Mouse (Mus musculus): ENCODE data around the gene Ereg. TPM values are rescaled to one million over a fixed set of nuclear protein-coding genes. Genes with fewer than 3 reads are reported as not detected.
A peak's percentile ranks its signal among the peaks of the same experiment; 100 is the strongest.

Gene Ereg
- polyA plus RNA-seq, 1 experiment from 2014 or later, result 0.17 TPM

DNA sequence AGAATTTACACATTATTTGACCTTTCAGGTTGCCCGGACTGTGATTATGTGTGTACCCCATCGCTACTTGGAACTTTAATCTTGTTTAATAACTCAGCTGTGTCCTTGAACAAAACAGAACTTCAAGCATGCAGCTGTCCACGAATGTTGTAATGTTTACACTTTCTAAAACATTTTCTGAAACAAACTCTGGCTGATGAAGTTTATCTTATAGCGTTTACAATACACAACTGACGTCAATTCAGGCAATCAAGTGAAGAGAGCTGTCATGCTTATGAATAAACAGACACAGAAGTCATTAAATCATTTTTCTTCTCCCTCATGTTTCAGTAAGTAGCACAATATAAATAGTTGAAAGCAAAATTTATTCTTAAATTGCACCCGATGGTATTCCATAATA lies 26.4 kb upstream of the Ereg start:
- H3K9ac ChIP-seq (replicated peaks; ENCODE audit: low read depth, low read length), result no peak overlapping the region
- WGBS, result 38% methylated on average over 6 of the region's 6 CpGs
- no peaks in the 10 kb centered on the region for H3K36me3 ChIP-seq (ENCODE audit: control insufficient read depth, insufficient read depth, low read length)
- no peak overlapping the region for H3K4me3 ChIP-seq (ENCODE audit: low read depth, low read length)
- no peaks in the 10 kb centered on the region for H3K4me1 ChIP-seq (ENCODE audit: control insufficient read depth, insufficient read depth, low read length)
- no peaks in the 10 kb centered on the region for H3K9me3 ChIP-seq (ENCODE audit: control insufficient read depth, low read depth, low read length)
- no peaks in the 10 kb centered on the region for H3K27me3 ChIP-seq (ENCODE audit: control insufficient read depth, insufficient read depth, low read length)
- no peak for ATAC-seq (ENCODE audit: insufficient number of reproducible peaks, insufficient read depth, low FRiP score, low read depth)
- no peak overlapping the region for H3K27ac ChIP-seq (ENCODE audit: low read length)
- H3K4me2 ChIP-seq (replicated peaks; ENCODE audit: low read depth, low read length), result no peak overlapping the region

DNA sequence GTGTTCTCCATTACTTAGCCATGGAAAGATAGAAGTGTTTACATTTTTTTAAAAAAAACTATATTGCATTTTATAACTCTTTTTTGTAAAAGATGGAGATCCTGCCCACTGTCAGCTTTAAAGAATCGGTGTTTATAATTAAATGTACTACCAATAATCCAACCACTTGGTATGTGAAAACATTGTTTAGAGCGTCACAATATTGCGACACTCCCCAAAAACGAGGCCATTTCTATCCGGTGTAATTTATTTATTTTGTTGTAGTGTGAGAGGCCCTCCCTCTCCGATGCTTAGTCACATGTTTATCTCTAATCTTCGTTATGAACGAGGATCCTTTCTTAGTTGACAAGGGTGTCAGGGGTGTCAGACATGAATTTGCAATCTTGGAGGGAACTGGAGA lies 26.0 kb upstream of the Ereg start:
- 67% methylated on average over 8 of the region's 8 CpGs for WGBS
- H3K9me3 ChIP-seq (ENCODE audit: control insufficient read depth, low read depth, low read length), result no peaks in the 10 kb centered on the region
- H3K4me3 ChIP-seq (ENCODE audit: low read depth, low read length), result no peak overlapping the region
- no peak overlapping the region for H3K27ac ChIP-seq (ENCODE audit: low read length)
- H3K9ac ChIP-seq (replicated peaks; ENCODE audit: low read depth, low read length), result no peak overlapping the region
- H3K36me3 ChIP-seq (ENCODE audit: control insufficient read depth, insufficient read depth, low read length), result no peaks in the 10 kb centered on the region
- H3K4me1 ChIP-seq (ENCODE audit: control insufficient read depth, insufficient read depth, low read length), result no peaks in the 10 kb centered on the region
- H3K27me3 ChIP-seq (ENCODE audit: control insufficient read depth, insufficient read depth, low read length), result no peaks in the 10 kb centered on the region
- H3K4me2 ChIP-seq (replicated peaks; ENCODE audit: low read depth, low read length), result no peak overlapping the region
- ATAC-seq (ENCODE audit: insufficient number of reproducible peaks, insufficient read depth, low FRiP score, low read depth), result no peak

DNA sequence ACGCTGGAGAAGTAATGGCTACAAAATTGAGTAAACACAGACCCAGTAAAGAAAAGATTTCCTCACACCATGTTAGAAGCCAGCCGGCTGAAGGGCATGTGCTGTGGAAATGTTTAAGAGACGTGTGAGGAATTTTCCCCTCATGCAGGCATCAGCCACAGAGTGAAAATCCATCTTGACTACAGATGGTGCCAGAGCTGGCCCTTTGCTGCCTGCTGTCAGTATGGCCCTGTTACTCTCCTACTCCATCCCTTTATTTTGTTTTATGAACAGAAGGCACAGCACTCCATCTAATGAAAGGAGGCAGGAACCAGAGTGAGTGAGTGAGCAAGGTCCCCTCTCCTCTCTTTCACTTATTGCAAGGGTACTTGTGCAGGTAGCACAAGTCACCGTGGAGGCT lies 2.1 kb upstream of the Ereg start:
- 60% methylated on average over 4 of the region's 4 CpGs for WGBS
- no peak for ATAC-seq (ENCODE audit: insufficient number of reproducible peaks, insufficient read depth, low FRiP score, low read depth)
- Histone ChIP-seq H3K4me1 (ENCODE audit: control insufficient read depth, insufficient read depth, low read length) (no peaks in the 10 kb centered on the region), H3K9me3 (ENCODE audit: control insufficient read depth, low read depth, low read length) (no peaks in the 10 kb centered on the region), H3K36me3 (ENCODE audit: control insufficient read depth, insufficient read depth, low read length) (no peaks in the 10 kb centered on the region), H3K27me3 (ENCODE audit: control insufficient read depth, insufficient read depth, low read length) (0 out of 2 replicates have a peak, but pooled peaks cover 3% of the 10 kb centered on the region), H3K9ac (replicated peaks; ENCODE audit: low read depth, low read length) (no peak overlapping the region), H3K4me2 (replicated peaks; ENCODE audit: low read depth, low read length) (no peak overlapping the region), H3K27ac (ENCODE audit: low read length) (no peak overlapping the region), H3K4me3 (ENCODE audit: low read depth, low read length) (no peak overlapping the region)

DNA sequence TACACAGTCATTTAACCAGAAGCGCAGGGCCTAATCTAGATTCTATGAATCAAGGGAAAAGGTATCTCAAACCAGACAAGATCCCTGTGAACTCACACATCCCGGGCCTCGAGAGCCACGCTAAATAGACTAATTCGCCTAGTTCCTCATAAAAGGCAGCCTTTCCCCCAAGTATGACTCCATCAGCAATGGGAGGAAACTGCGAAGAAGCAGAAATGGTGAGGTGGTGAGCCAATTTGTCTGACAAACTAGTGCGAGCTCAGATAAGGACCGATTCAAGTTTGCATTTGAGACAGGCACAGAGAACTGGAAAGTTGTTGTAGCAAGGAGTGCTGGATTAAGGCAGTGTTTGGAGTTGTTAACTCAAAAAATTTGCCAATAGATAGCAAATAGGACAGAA lies 796 bp upstream of the Ereg start:
- ATAC-seq (ENCODE audit: insufficient number of reproducible peaks, insufficient read depth, low FRiP score, low read depth), result no peak
- Histone ChIP-seq H3K4me3 (ENCODE audit: low read depth, low read length) (no peak overlapping the region), H3K27ac (ENCODE audit: low read length) (no peak overlapping the region), H3K4me2 (replicated peaks; ENCODE audit: low read depth, low read length) (no peak overlapping the region), H3K4me1 (ENCODE audit: control insufficient read depth, insufficient read depth, low read length) (no peaks in the 10 kb centered on the region), H3K9me3 (ENCODE audit: control insufficient read depth, low read depth, low read length) (no peaks in the 10 kb centered on the region), H3K36me3 (ENCODE audit: control insufficient read depth, insufficient read depth, low read length) (no peaks in the 10 kb centered on the region), H3K9ac (replicated peaks; ENCODE audit: low read depth, low read length) (no peak overlapping the region), H3K27me3 (ENCODE audit: control insufficient read depth, insufficient read depth, low read length) (0 out of 2 replicates have a peak, but pooled peaks cover 3% of the 10 kb centered on the region)
- WGBS, result 64% methylated on average over 8 of the region's 8 CpGs

DNA sequence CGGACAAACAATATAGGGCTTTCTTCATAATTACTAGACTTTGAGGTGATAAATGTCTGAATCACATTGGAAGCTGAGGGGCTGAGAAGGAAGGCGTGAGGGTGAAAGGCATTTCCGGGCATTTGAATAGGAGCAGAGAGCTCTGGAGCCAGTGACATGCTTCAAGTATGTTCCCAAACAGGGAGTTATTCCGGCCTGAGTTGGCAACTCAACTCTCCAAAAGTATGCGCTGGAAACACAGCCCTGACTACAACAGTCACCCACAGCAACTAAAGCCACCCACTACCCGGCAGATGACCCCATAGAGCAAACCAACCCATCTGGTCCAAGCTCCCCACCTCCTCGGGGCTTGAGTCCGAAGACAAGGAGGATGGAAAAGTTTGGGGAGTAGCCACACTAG lies 396 bp upstream of the Ereg start:
- H3K36me3 ChIP-seq (ENCODE audit: control insufficient read depth, insufficient read depth, low read length), result no peaks in the 10 kb centered on the region
- no peak for ATAC-seq (ENCODE audit: insufficient number of reproducible peaks, insufficient read depth, low FRiP score, low read depth)
- H3K9ac ChIP-seq (replicated peaks; ENCODE audit: low read depth, low read length), result no peak overlapping the region
- H3K27ac ChIP-seq (ENCODE audit: low read length), result no peak overlapping the region
- no peaks in the 10 kb centered on the region for H3K4me1 ChIP-seq (ENCODE audit: control insufficient read depth, insufficient read depth, low read length)
- H3K27me3 ChIP-seq (ENCODE audit: control insufficient read depth, insufficient read depth, low read length), result 0 out of 2 replicates have a peak, but pooled peaks cover 3% of the 10 kb centered on the region
- 28% methylated on average over 8 of the region's 8 CpGs for WGBS
- peak overlapping the region; percentile 64 for H3K4me2 ChIP-seq (replicated peaks; ENCODE audit: low read depth, low read length)
- H3K4me3 ChIP-seq (ENCODE audit: low read depth, low read length), result peak overlapping the region; percentile 29
- H3K9me3 ChIP-seq (ENCODE audit: control insufficient read depth, low read depth, low read length), result no peaks in the 10 kb centered on the region

DNA sequence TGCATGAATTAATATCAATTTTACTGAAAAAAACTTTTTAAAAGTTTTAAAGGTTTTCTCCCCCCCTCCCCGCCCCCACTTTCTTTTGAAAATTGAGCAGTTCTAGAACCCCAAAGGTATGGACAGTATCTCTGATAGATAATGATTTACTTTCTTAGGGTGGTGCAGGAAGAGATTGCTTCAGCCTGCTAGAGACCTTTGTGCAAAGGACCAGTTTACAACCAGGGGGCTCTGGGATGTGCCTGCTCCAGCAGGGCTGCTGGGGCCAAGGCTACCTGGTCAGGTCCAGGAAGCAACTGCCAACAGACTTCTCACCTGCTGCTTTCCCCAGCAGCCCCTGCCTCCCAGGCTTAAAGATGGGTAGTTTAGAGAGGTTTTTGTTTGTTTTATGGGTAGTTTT lies 599 bp downstream of the Ereg start:
- Histone ChIP-seq H3K27me3 (ENCODE audit: control insufficient read depth, insufficient read depth, low read length) (0 out of 2 replicates have a peak, but pooled peaks cover 3% of the 10 kb centered on the region), H3K4me2 (replicated peaks; ENCODE audit: low read depth, low read length) (peak overlapping the region; percentile 64), H3K9ac (replicated peaks; ENCODE audit: low read depth, low read length) (no peak overlapping the region), H3K36me3 (ENCODE audit: control insufficient read depth, insufficient read depth, low read length) (no peaks in the 10 kb centered on the region), H3K4me1 (ENCODE audit: control insufficient read depth, insufficient read depth, low read length) (no peaks in the 10 kb centered on the region), H3K27ac (ENCODE audit: low read length) (no peak overlapping the region), H3K9me3 (ENCODE audit: control insufficient read depth, low read depth, low read length) (no peaks in the 10 kb centered on the region), H3K4me3 (ENCODE audit: low read depth, low read length) (peak overlapping the region; percentile 29; the same call in 1 of the 2 replicates)
- 53% methylated on average over 1 of the region's 1 CpGs for WGBS
- no peak for ATAC-seq (ENCODE audit: insufficient number of reproducible peaks, insufficient read depth, low FRiP score, low read depth)

DNA sequence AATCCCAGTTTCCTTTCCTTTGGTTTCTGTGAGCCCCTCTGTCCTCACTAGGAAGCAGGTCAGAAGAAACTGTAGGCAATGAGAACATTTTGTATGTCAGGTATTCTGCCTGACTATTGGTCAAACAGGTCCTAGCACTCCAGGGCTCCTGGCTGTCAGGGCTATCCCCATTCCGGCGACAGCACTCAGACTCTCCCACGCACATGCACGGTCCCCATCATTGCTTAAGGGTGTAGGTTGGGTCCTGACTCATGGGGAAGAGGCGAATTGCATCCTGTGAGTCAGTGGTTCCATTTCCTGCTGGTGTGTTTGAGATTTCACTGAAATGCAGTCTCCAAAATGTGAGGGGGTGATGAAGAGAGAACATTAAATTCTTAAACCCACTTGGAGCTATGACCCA lies 8.6 kb downstream of the Ereg start:
- H3K4me3 ChIP-seq (ENCODE audit: low read depth, low read length), result no peak overlapping the region
- H3K27ac ChIP-seq (ENCODE audit: low read length), result no peak overlapping the region
- H3K4me2 ChIP-seq (replicated peaks; ENCODE audit: low read depth, low read length), result no peak overlapping the region
- ATAC-seq (ENCODE audit: insufficient number of reproducible peaks, insufficient read depth, low FRiP score, low read depth), result no peak
- no peaks in the 10 kb centered on the region for H3K36me3 ChIP-seq (ENCODE audit: control insufficient read depth, insufficient read depth, low read length)
- H3K9ac ChIP-seq (replicated peaks; ENCODE audit: low read depth, low read length), result no peak overlapping the region
- WGBS, result 76% methylated on average over 5 of the region's 5 CpGs
- H3K9me3 ChIP-seq (ENCODE audit: control insufficient read depth, low read depth, low read length), result no peaks in the 10 kb centered on the region
- H3K4me1 ChIP-seq (ENCODE audit: control insufficient read depth, insufficient read depth, low read length), result no peaks in the 10 kb centered on the region
- H3K27me3 ChIP-seq (ENCODE audit: control insufficient read depth, insufficient read depth, low read length), result no peaks in the 10 kb centered on the region

DNA sequence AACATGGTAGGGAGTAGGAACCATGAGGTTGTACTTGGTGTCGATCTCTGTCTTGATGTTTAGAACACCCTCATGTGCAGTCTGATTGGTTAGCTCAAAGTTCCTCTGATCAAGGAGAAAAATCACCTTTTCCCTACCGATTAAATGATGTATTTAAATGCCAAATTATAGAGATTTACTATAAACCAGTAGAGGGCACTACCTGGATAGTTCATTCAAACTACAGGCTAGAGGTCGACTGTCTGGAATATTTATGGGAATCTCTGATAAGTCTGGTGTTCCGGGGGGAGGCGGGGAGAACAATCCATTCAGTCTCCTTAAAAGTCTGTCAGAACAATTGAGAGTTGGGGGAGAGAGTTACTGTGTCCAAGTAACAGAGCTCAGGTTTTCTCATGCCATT lies 10.9 kb downstream of the Ereg start:
- Histone ChIP-seq H3K27ac (ENCODE audit: low read length) (no peak overlapping the region), H3K27me3 (ENCODE audit: control insufficient read depth, insufficient read depth, low read length) (no peaks in the 10 kb centered on the region), H3K4me3 (ENCODE audit: low read depth, low read length) (no peak overlapping the region), H3K9me3 (ENCODE audit: control insufficient read depth, low read depth, low read length) (no peaks in the 10 kb centered on the region), H3K36me3 (ENCODE audit: control insufficient read depth, insufficient read depth, low read length) (no peaks in the 10 kb centered on the region), H3K4me2 (replicated peaks; ENCODE audit: low read depth, low read length) (no peak overlapping the region), H3K9ac (replicated peaks; ENCODE audit: low read depth, low read length) (no peak overlapping the region), H3K4me1 (ENCODE audit: control insufficient read depth, insufficient read depth, low read length) (no peaks in the 10 kb centered on the region)
- ATAC-seq (ENCODE audit: insufficient number of reproducible peaks, insufficient read depth, low FRiP score, low read depth), result no peak
- WGBS, result 60% methylated on average over 5 of the region's 5 CpGs

DNA sequence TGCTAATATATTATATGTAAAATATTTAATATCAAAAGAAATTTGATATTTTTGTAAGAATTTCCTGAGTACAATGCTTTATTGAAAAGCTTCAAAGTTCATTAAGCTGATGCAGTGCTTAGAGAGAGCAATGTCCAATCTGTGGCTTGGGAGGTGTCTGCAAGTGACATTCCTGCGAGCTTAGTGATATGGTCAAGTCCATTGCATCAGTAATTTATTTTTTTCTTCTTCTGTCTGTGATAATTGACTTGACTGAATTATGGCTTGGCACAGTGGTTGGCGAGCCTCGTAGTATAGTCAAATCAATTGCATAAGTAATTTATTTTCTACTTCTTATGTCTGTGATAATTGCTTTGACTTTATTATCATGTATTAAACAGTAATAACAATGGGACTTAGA lies 15.9 kb downstream of the Ereg start:
- no peaks in the 10 kb centered on the region for H3K36me3 ChIP-seq (ENCODE audit: control insufficient read depth, insufficient read depth, low read length)
- H3K4me3 ChIP-seq (ENCODE audit: low read depth, low read length), result no peak overlapping the region
- no peak overlapping the region for H3K4me2 ChIP-seq (replicated peaks; ENCODE audit: low read depth, low read length)
- no peaks in the 10 kb centered on the region for H3K4me1 ChIP-seq (ENCODE audit: control insufficient read depth, insufficient read depth, low read length)
- H3K9me3 ChIP-seq (ENCODE audit: control insufficient read depth, low read depth, low read length), result no peaks in the 10 kb centered on the region
- no peaks in the 10 kb centered on the region for H3K27me3 ChIP-seq (ENCODE audit: control insufficient read depth, insufficient read depth, low read length)
- ATAC-seq (ENCODE audit: insufficient number of reproducible peaks, insufficient read depth, low FRiP score, low read depth), result no peak
- no peak overlapping the region for H3K27ac ChIP-seq (ENCODE audit: low read length)
- no peak overlapping the region for H3K9ac ChIP-seq (replicated peaks; ENCODE audit: low read depth, low read length)
- WGBS, result 79% methylated on average over 3 of the region's 3 CpGs
